Mouse (Mus musculus) liver, embryonic 15.5 days (tissue): ENCODE data around the gene Fdxacb1. TPM values are rescaled to one million over a fixed set of nuclear protein-coding genes. Genes with fewer than 3 reads are reported as not detected.
A peak's percentile ranks its signal among the peaks of the same experiment; 100 is the strongest.

Experiments
- ATAC-seq: fragments of 200-750 bp; cut with Nextera tagmentation; 2 replicates; pipeline ENCODE4 v1.8.0; 2017; ENCODE audit warnings: moderate number of reproducible peaks, mild to moderate bottlenecking, moderate library complexity; ENCODE audit not compliant: insufficient read depth
- H3K27ac ChIP-seq: fragments of 300-500 bp; sonication (generic); replicated peaks from 2 replicates; pipeline ENCODE4 v1.5.1; 2015; ENCODE audit warnings: mild to moderate bottlenecking, inconsistent platforms
- H3K27me3 ChIP-seq: fragments of 300-500 bp; sonication (generic); 2 replicates; pipeline ENCODE4 v1.6.1; 2015; ENCODE audit warnings: mild to moderate bottlenecking, inconsistent platforms
- H3K36me3 ChIP-seq: fragments of 300-500 bp; sonication (generic); replicated peaks from 2 replicates; pipeline ENCODE4 v1.6.1; 2015; ENCODE audit warnings: moderate library complexity, mild to moderate bottlenecking, inconsistent platforms
- H3K4me1 ChIP-seq: fragments of 300-500 bp; sonication (generic); replicated peaks from 2 replicates; pipeline ENCODE4 v1.6.1; 2015; ENCODE audit warnings: inconsistent platforms
- H3K4me2 ChIP-seq: fragments of 300-500 bp; sonication (generic); 2 replicates; pipeline ENCODE4 v1.6.1; 2015; ENCODE audit warnings: moderate library complexity, mild to moderate bottlenecking, inconsistent platforms
- H3K4me3 ChIP-seq: fragments of 300-500 bp; sonication (generic); replicated peaks from 2 replicates; pipeline ENCODE4 v1.5.1; 2015; ENCODE audit warnings: mild to moderate bottlenecking, inconsistent platforms
- H3K9ac ChIP-seq: fragments of 300-500 bp; sonication (generic); 2 replicates; pipeline ENCODE4 v1.6.1; 2015; ENCODE audit warnings: moderate library complexity, mild to moderate bottlenecking, inconsistent platforms
- H3K9me3 ChIP-seq: fragments of 300-500 bp; sonication (generic); replicated peaks from 2 replicates; pipeline ENCODE4 v1.6.1; 2016; ENCODE audit warnings: inconsistent platforms
- WGBS: fragments of 180-500 bp; shearing (Covaris S2); methylation state at CpG from one replicate; pipeline ENCODE4 v1.1.7; 2015; ENCODE audit warnings: mixed read lengths; ENCODE audit not compliant: insufficient replicate concordance; 5-methylcytosine and 5-hydroxymethylcytosine counted together
- polyA plus RNA-seq: library from polyadenylated mRNA; unstranded; fragments of >200 nt; fragmentation: Nextera tagmentation; extraction: Ambion mirVana; gene quantifications from 2 replicates; pipeline ENCODE4 v1.2.1, GENCODE M21; 2015

Fdxacb1 gene
- polyA plus RNA-seq, 1 experiment from 2014 or later = 8.5 TPM

DNA sequence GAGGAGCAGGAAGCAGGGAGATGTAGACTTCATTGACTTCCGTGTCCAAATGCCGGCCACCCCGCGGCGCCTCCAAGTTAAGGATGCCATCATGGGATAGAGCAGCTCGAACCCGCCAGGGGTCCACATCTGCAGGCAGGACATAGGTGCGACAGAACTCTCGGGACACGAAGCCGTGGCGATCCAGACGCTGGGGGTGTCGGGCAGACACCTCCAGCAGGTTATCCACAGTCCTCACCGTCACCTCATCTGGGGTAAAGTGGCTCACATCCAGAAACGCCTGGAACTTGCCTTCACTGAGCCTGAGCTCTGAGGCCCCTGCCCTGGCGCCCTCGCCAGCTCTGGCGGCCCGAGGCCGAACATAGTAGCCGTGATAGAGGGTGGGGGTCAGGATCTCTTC, 16.7 kb upstream of the Fdxacb1 start, which contains the start of gene Cryab:
Gene Cryab, plus strand, starts transcription at position 3 of the 400 bp plus-strand sequence.
- no peak within 1 kb of the TSS for H3K4me2 ChIP-seq
- 64% methylated on average over 22 of the region's 22 CpGs for WGBS
- no peak within 1 kb of the TSS for H3K27ac ChIP-seq
- H3K4me3 ChIP-seq = no peak within 1 kb of the TSS
- ATAC-seq = no peak
- H3K9ac ChIP-seq = no peak within 1 kb of the TSS
- no peaks in the 10 kb centered on the region for H3K9me3 ChIP-seq
- peaks cover 12% of the 10 kb centered on the region; the same call in 1 of the 2 replicates for H3K27me3 ChIP-seq
- no peaks in the 10 kb centered on the region for H3K4me1 ChIP-seq
- no peaks in the 10 kb centered on the region for H3K36me3 ChIP-seq

DNA sequence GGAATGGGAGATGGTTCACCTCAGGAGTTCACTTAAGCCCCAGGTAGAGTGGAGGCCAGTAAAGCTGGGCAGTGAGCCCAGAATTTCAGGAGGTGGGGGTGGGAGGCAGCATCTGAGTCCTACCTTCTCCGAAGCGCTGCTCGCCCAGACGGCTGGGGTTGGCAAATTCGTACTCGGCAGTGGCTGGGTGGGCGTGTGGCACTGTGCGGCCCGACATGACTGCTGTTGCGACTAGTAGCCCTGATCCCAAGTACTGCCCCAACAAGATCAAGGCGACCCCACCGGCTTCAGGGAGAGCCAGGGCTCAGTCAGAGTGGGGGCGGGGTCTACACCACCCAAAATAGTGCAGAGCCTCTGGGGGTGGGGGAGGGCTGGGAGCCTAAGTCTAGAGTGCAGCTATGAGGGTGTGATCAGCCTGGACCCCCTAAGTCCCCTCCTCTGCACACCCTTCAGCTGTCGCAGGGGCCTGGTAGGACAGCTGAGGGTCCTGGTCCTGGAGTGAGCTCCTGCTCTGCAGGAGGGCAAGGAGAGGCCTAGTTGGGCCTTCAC, 15.9 kb upstream of the Fdxacb1 start, which contains the start of gene Hspb2:
Gene Hspb2, minus strand, starts transcription at position 301 of the 549 bp plus-strand sequence.
- no peak for ATAC-seq
- Histone ChIP-seq H3K27me3 (peaks cover 6% of the 10 kb centered on the region; the same call in 1 of the 2 replicates), H3K27ac (no peak within 1 kb of the TSS), H3K4me1 (no peaks in the 10 kb centered on the region), H3K9ac (no peak within 1 kb of the TSS), H3K36me3 (no peaks in the 10 kb centered on the region), H3K4me3 (no peak within 1 kb of the TSS), H3K4me2 (no peak within 1 kb of the TSS), H3K9me3 (no peaks in the 10 kb centered on the region)
- WGBS = 71% methylated on average over 14 of the region's 14 CpGs

DNA sequence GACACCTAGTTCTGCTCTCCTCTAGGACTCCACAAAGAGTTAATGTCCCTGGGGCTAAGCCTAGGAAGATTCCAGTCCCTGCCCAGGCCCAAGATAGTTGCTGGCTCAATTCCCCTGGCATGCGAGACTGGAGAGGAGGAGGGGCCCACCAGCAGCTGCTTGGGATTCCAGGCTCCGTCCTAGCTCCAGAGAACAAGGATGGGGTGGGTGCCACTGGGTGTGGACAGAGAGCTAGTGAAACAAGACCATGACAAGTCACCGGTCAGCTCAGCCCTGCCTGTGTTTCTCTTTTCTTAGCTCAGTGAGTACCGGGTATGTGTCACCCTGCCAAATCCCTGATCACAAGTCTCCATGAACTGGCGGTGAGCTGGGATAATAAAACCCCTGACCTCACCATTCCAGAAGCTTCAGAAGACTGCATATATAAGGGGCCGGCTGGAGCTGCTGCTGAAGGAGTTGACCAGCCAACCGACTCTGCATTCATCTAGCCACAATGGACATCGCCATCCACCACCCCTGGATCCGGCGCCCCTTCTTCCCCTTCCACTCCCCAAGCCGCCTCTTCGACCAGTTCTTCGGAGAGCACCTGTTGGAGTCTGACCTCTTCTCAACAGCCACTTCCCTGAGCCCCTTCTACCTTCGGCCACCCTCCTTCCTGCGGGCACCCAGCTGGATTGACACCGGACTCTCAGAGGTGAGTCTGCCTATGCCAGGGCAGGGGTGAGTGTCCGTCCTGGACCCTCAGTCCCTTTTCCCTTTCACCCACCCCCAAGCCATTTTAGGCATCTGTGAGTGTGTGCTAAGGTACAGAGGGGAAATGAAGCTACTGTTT, 15.0 kb upstream of the Fdxacb1 start:
- Histone ChIP-seq H3K9me3 (no peaks in the 10 kb centered on the region), H3K27me3 (peaks cover 6% of the 10 kb centered on the region; the same call in 1 of the 2 replicates), H3K4me2 (no peak overlapping the region), H3K36me3 (no peaks in the 10 kb centered on the region), H3K27ac (no peak overlapping the region), H3K9ac (no peak overlapping the region), H3K4me3 (no peak overlapping the region), H3K4me1 (no peaks in the 10 kb centered on the region)
- no peak for ATAC-seq
- 63% methylated on average over 17 of the region's 17 CpGs for WGBS

DNA sequence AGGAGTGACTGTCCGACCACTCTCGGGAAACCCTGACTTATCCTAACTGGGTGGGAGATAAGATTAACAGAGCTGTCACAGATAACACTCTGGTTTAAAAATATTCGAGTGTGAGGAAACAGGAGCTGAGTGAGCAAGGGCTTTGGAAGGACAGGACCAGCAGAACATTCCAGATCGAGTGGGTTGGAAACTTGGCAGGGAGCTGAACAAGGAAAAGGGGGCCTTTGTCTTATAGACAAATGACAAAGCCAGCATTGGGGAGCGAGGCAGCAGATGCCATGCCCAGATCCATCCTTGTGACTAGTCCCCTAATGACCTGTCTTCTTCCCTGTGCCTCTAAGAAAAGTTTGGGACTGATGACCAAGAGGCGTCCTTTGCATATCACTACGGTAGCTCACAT, 14.1 kb upstream of the Fdxacb1 start:
- ATAC-seq = no peak
- H3K9ac ChIP-seq = no peak overlapping the region
- no peak overlapping the region for H3K27ac ChIP-seq
- H3K4me2 ChIP-seq = no peak overlapping the region
- H3K36me3 ChIP-seq = no peaks in the 10 kb centered on the region
- WGBS = 43% methylated on average over 7 of the region's 7 CpGs
- H3K4me1 ChIP-seq = no peaks in the 10 kb centered on the region
- H3K4me3 ChIP-seq = no peak overlapping the region
- peaks cover 10% of the 10 kb centered on the region; the same call in 1 of the 2 replicates for H3K27me3 ChIP-seq
- no peaks in the 10 kb centered on the region for H3K9me3 ChIP-seq

DNA sequence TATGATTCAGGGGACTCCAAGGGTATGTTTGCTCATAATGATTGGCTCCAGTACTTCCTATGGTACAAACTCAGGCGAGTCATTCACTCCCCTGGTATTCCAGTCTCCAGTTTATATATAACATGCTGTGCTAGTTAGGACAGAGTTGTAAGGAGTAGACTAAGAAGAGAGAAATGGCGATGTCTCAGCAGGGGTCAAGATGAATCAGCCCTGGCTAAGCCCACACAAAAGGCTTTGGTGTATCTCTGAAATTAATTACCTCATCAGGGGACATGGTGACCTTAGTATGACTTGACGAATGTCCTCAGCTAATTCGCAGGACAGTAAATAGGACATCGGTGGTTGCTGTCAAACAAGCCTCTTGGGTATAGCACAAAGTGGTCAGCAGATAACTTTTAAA, 11.3 kb upstream of the Fdxacb1 start:
- ATAC-seq = no peak
- 56% methylated on average over 5 of the region's 5 CpGs for WGBS
- H3K27me3 ChIP-seq = peaks cover 5% of the 10 kb centered on the region; the same call in 1 of the 2 replicates

DNA sequence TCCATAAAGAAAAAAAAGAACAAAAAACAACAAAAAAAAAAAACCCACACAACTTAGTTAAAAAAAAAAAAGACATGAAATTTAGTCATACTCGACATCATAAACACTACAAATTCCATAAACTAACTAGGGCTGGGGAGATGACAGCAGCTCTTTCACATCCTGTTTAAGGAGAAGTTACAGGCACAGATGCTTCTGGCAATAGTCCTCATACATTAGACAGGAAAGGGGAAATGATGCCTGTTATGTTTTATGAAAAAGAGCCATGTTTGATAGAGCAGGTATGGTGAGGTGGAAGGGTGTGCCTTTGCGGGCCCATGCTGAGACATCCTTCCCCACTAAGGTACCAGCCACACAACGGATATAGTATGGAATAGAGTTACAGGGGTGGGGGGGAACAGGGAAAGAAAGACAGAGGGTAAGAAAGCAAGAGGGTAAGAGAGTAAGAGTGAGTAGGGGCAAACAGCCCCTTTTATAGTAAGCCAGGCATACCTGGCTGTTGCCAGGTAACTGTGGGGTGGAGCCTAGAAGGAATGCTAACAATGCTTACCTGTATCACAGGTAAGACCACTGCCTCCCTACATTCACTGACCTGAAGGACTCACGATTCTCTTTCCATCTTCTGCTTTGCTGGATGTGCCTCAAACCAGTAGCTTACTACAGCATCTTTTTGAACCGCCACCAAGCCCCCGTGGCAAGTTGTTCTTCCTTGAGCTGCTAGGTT, 6.4 kb upstream of the Fdxacb1 start:
- 54% methylated on average over 6 of the region's 6 CpGs for WGBS
- Histone ChIP-seq H3K27me3 (0 out of 2 replicates have a peak, but pooled peaks cover 5% of the 10 kb centered on the region), H3K4me1 (peaks cover 1% of the 10 kb centered on the region; the same call in 1 of the 2 replicates), H3K27ac (no peak overlapping the region), H3K4me2 (no peak overlapping the region), H3K9me3 (no peaks in the 10 kb centered on the region), H3K36me3 (no peaks in the 10 kb centered on the region), H3K9ac (no peak overlapping the region), H3K4me3 (no peak overlapping the region)
- ATAC-seq = no peak

More for the DNA sequence above, 11.3 kb upstream of the Fdxacb1 start:
- Histone ChIP-seq H3K4me1 (no peaks in the 10 kb centered on the region), H3K36me3 (no peaks in the 10 kb centered on the region), H3K4me2 (no peak overlapping the region), H3K4me3 (no peak overlapping the region), H3K9me3 (no peaks in the 10 kb centered on the region), H3K27ac (no peak overlapping the region), H3K9ac (no peak overlapping the region)

DNA sequence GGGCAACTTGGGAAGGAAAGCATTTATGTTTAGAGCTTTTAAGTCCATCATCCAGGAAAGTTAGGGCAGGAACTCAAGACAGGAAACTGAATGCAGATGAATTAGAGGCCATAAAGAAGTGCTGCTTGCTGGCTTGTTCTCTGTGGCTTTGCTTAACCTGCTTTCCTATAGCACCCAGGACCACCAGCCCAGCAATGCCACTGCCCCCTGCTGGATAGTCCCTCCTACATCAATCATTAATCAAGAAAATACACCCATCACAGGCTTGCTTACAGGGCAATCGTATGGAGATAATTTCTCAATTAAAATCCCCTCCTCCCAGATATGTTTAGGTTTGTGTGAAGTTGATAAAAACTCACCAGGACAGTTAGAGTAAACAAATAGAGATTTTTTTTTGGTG, 4.7 kb upstream of the Fdxacb1 start:
- WGBS = 61% methylated on average over 1 of the region's 1 CpGs
- no peak overlapping the region for H3K4me3 ChIP-seq
- H3K36me3 ChIP-seq = no peaks in the 10 kb centered on the region
- H3K9me3 ChIP-seq = no peaks in the 10 kb centered on the region
- peaks cover 8% of the 10 kb centered on the region; the same call in 1 of the 2 replicates for H3K4me1 ChIP-seq
- no peak for ATAC-seq
- H3K27me3 ChIP-seq = 0 out of 2 replicates have a peak, but pooled peaks cover 5% of the 10 kb centered on the region
- H3K4me2 ChIP-seq = no peak overlapping the region
- H3K27ac ChIP-seq = no peak overlapping the region
- no peak overlapping the region for H3K9ac ChIP-seq

DNA sequence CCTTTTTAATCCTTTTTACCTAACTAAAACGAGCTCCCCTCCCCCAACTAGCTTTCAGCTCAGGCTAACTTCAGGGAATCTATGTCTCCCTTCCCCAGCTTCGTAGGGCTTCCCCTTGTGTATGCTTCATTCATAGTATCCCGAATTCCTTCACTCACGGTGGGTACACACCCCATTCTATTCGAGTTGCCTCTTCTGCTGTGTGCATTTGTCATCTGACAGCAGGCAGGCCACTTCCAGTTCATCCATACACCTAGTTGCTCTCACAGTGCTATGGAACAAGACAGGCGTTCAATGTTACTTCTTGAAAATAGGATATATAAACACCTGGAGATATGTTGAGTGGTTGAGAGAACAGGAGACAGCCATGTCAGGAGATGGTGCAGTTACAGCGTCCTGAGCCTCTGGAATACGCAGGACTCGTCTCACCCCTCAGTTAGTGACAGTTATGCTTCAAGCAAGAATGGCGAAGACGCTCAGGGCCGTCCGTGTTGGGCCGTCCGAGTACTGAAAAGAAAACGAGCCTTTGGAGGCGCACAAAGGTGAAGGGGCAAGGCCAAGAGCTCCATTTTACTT, 417 bp upstream of the Fdxacb1 start:
- Histone ChIP-seq H3K9ac (peak overlapping the region; percentile 78), H3K27me3 (no peaks in the 10 kb centered on the region), H3K4me2 (peak overlapping the region; percentile 85), H3K27ac (peak overlapping the region; percentile 96), H3K4me3 (peak overlapping the region; percentile 83), H3K4me1 (peaks cover 28% of the 10 kb centered on the region), H3K9me3 (no peaks in the 10 kb centered on the region), H3K36me3 (peaks cover 10% of the 10 kb centered on the region)
- peak; percentile 9 for ATAC-seq
- 5% methylated on average over 17 of the region's 17 CpGs for WGBS

DNA sequence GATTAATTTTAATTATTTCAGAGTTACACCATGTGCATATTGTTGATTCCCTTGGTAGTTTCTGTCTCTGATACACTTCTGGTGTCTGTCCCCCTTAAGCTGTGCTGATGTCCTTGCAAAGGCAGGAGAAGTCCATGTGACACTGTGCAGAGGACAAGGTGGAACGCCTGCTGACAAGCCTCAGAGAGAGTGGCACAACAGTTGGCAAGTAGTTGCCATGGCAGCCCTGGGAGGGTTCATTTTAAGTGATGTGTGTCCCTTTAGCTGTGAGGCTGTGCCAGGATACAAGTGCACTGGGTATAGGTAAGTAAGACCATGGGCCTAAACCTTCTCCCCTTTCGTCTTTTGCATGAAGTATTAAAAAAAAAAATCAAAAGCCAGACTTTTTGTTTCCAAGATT, 2.0 kb downstream of the Fdxacb1 start:
- H3K27me3 ChIP-seq = no peaks in the 10 kb centered on the region
- H3K36me3 ChIP-seq = peaks cover 12% of the 10 kb centered on the region
- 73% methylated on average over 2 of the region's 2 CpGs for WGBS
- peak overlapping the region; percentile 19; the same call in 1 of the 2 replicates for H3K27ac ChIP-seq
- no peak overlapping the region for H3K4me3 ChIP-seq
- ATAC-seq = no peak
- no peak overlapping the region for H3K4me2 ChIP-seq
- peaks cover 51% of the 10 kb centered on the region for H3K4me1 ChIP-seq
- H3K9ac ChIP-seq = no peak overlapping the region
- no peaks in the 10 kb centered on the region for H3K9me3 ChIP-seq

DNA sequence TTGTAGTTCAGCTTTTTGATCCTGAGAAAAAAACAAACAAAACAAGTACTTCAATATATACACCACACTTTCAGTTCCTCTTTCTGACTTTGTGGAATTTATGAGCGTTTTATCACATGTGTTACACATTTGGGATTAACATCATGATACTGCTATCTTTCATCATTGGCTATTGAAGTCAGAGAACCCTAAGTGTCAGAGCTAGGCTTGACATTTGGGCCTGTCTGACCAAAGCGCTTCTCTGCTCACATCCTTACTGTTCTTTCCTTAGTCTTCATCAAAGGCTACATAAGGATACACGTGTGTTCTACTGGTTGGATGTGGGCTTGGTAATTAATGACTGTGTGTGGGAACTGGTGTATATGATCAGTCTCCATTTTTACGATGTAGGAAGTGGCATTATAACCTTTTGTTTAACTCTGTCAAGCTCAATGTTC, 6.0 kb downstream of the Fdxacb1 start:
- Histone ChIP-seq H3K4me1 (peaks cover 50% of the 10 kb centered on the region), H3K27ac (peak overlapping the region; percentile 55), H3K9me3 (no peaks in the 10 kb centered on the region), H3K36me3 (peaks cover 16% of the 10 kb centered on the region), H3K9ac (no peak overlapping the region), H3K4me2 (peak overlapping the region; percentile 92), H3K27me3 (no peaks in the 10 kb centered on the region), H3K4me3 (peak overlapping the region; percentile 88; the same call in 1 of the 2 replicates)
- ATAC-seq = no peak
- WGBS = 43% methylated on average over 4 of the region's 4 CpGs
